Mouse (Mus musculus) G1E (cell line): ENCODE measurements around the gene Mrpl43. TPM values are rescaled to one million over a fixed set of nuclear protein-coding genes. Genes with fewer than 3 reads are reported as not detected.

Experiments
- ATAC-seq: 2 replicates; pipeline ENCODE4 v1.8.0; 2016; ENCODE audit warnings: mild to moderate bottlenecking; ENCODE audit not compliant: insufficient number of reproducible peaks, poor library complexity, low FRiP score, severe bottlenecking; ENCODE audit errors: extremely low read depth
- DNase-seq: peaks from one replicate; pipeline ENCODE4 v3.0.0; 2012; ENCODE audit warnings: low spot score
- H3K27me3 ChIP-seq: 2 replicates; pipeline ENCODE4 v1.6.1; 2012; ENCODE audit warnings: mild to moderate bottlenecking, low read length, inconsistent platforms; ENCODE audit not compliant: insufficient read depth
- H3K36me3 ChIP-seq: replicated peaks from 2 replicates; pipeline ENCODE3; 2012; ENCODE audit warnings: mild to moderate bottlenecking, inconsistent platforms
- H3K4me1 ChIP-seq: 2 replicates; pipeline ENCODE4 v1.6.1; 2012; ENCODE audit warnings: low read depth, low read length, inconsistent platforms, mixed read lengths; ENCODE audit not compliant: insufficient read depth
- H3K4me3 ChIP-seq: 2 replicates; pipeline ENCODE4 v1.5.1; 2012; ENCODE audit warnings: low read depth, mild to moderate bottlenecking, inconsistent platforms, low read length, moderate library complexity, mixed read lengths
- H3K9me3 ChIP-seq: replicated peaks from 2 replicates; pipeline ENCODE4 v1.6.1; 2012; ENCODE audit warnings: inconsistent platforms
- CTCF ChIP-seq: IDR thresholded peaks from 2 replicates; pipeline ENCODE4 v1.5.1; 2012; ENCODE audit warnings: low read depth, low read length, inconsistent platforms, mixed read lengths
- GATA1 ChIP-seq: IDR thresholded peaks from 2 replicates; pipeline ENCODE4 v1.6.1; 2012; ENCODE audit warnings: borderline replicate concordance, low read length, inconsistent platforms, mixed read lengths
- GATA2 ChIP-seq: IDR thresholded peaks from 2 replicates; pipeline ENCODE4 v1.6.1; 2012; ENCODE audit warnings: low read depth, low read length, inconsistent platforms, borderline replicate concordance
- POLR2AphosphoS5 ChIP-seq: IDR thresholded peaks from 2 replicates; pipeline ENCODE4 v1.6.1; 2012; ENCODE audit warnings: low read depth, low read length, inconsistent platforms; ENCODE audit not compliant: insufficient replicate concordance
- TAL1 ChIP-seq: conservative IDR thresholded peaks from 2 replicates; pipeline ENCODE4 v1.6.1; 2012; ENCODE audit warnings: low read depth, low read length, inconsistent platforms, mixed read lengths
- polyA plus RNA-seq: library from polyadenylated mRNA; stranded (reverse); fragments of >175 nt; gene quantifications from 2 replicates; pipeline ENCODE4 v1.2.3, GENCODE M21; 2012
- total RNA-seq, 2 experiments: library from RNA; stranded (forward) in 1 of 2; stranded (reverse) in 1 of 2; fragments of 200-1000 nt in 1 of 2; fragments of >200 nt in 1 of 2; fragmentation: Nextera tagmentation in 1 of 2; gene quantifications; 2 replicates each; pipeline ENCODE4 v1.2.3; 2014 to 2017

Gene Mrpl43
- total and polyA plus RNA-seq, 3 experiments: 39.7 to 94.7 (median 41.8) TPM

DNA sequence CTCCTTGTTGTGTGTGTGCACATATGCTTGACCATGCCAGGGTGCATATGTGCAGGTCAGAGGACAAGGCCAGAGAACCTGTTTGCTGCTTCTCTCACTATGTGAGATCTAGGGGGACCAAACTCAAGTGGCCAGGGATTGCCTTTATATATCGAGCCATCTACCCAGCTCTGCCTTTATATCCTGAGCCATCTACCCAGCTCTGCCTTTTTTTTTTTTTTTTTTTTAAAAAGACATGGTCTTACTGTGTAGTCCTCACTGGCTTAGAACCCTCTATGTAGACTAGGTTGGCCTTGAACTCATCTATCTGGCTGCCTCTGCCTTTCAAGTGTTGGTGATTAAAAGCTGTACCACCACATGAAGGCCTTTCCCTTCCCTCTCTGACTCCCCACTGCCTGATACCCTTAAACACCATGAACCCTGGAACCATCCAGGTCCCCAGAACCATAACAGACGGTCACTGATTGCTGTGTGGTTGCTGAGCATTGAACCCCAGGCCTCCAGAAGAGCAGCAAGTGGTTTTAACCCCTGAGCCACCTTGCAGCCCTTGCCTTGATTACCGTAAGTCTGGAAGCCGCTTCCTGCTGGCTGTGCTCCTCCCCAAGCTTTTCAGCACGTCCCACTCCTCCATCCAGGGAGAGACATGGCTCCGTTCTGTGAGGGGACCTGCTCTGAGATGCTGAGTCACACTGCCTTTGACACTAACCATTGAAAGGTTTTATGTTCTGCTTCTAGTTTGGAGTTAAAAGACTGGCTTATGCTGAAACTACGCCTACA, 2.3 kb downstream of the Mrpl43 start:
- ATAC-seq (no peak), DNase-seq (no peak)
- no peaks in the 10 kb centered on the region for H3K9me3 ChIP-seq
- no peaks in the 10 kb centered on the region; the same call in 1 of the 2 replicates for H3K27me3 ChIP-seq
- TF ChIP-seq POLR2AphosphoS5 (no peak), CTCF (no peak), TAL1 (no peak), GATA2 (no peak), GATA1 (no peak)
- H3K36me3 ChIP-seq: peaks cover 68% of the 10 kb centered on the region
- H3K4me3 ChIP-seq: no peak overlapping the region; the same call in 1 of the 2 replicates
- peaks cover 63% of the 10 kb centered on the region for H3K4me1 ChIP-seq

DNA sequence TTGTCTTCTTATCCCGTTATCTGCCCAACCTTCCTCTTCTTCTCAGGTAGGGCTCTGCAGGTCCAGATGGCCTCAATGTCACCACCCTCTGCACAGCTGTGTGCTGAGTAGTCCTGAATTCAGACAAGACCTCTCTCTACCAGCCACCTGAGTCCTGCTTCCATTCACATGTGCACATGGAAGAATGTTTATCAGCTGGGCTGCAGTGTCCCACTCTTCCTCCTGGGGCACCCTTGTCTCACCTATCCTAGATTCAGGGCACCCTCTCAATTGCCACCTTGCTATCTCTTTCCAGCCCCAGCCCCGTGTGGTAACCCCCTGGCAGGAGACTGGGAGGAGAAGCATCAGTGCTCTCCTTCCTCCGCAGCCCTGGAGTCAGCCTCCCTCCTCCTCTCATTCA, 3.9 kb downstream of the Mrpl43 start:
- H3K9me3 ChIP-seq: no peaks in the 10 kb centered on the region
- TF ChIP-seq GATA2: no peak
- TF ChIP-seq TAL1: no peak
- TF ChIP-seq GATA1: no peak
- no peak for TF ChIP-seq POLR2AphosphoS5
- TF ChIP-seq CTCF: 0 out of 2 replicates have a peak, but pooled peaks have one; percentile 4
- H3K4me1 ChIP-seq: peaks cover 63% of the 10 kb centered on the region
- H3K36me3 ChIP-seq: peaks cover 52% of the 10 kb centered on the region
- DNase-seq (no peak), ATAC-seq (no peak)
- no peak overlapping the region for H3K4me3 ChIP-seq
- H3K27me3 ChIP-seq: peaks cover 11% of the 10 kb centered on the region

DNA sequence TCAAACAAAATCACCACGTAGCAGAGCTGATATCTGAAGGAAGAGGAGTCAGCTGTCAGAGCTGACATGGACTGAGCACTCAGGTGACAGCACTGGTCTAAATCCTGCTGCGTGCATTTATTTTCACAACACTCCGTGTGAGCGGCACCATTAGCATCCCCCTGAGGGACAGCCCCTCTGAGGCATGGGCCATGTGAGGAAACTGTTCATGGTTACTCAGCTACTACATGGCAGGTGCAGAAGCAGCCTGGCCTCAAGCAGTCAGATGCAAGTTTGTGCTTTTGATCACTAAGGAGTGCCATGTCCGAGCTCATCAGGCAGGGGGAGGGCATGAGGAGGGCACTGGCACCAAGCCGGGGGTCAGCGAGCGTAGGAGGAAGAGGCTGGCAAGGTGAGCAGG, 6.6 kb downstream of the Mrpl43 start:
- no peak overlapping the region for H3K4me3 ChIP-seq
- peaks cover 31% of the 10 kb centered on the region for H3K27me3 ChIP-seq
- ATAC-seq: no peak
- no peak for TF ChIP-seq TAL1
- no peak for TF ChIP-seq GATA1
- TF ChIP-seq POLR2AphosphoS5: no peak
- no peak for TF ChIP-seq CTCF
- H3K4me1 ChIP-seq: peaks cover 58% of the 10 kb centered on the region
- DNase-seq: no peak
- no peaks in the 10 kb centered on the region for H3K9me3 ChIP-seq
- peaks cover 41% of the 10 kb centered on the region for H3K36me3 ChIP-seq

DNA sequence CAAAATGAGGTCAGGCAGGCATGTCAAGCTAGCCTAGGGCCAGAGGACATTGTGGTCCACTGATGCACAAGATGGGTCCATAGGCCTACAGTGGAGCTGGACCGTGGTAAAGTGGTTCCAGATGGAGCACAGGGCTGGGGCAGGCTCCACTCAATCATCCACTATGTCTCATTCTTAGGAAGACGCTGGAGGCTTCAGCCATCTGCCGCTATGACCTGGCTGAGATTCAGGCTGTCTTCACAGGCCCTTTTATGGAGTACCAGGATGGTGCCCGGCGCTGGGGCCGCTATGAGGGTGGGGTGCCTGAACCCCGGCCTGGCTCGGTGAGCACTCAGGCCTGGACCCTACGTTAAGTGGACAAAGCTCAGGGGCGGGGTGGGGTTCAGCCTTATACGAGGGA, 8.5 kb downstream of the Mrpl43 start:
- H3K27me3 ChIP-seq: peaks cover 40% of the 10 kb centered on the region
- peaks cover 22% of the 10 kb centered on the region for H3K36me3 ChIP-seq
- no peak for TF ChIP-seq GATA1
- TF ChIP-seq TAL1: no peak
- no peak for TF ChIP-seq GATA2
- no peak for TF ChIP-seq CTCF
- TF ChIP-seq POLR2AphosphoS5: no peak
- H3K4me3 ChIP-seq: no peak overlapping the region
- peaks cover 41% of the 10 kb centered on the region for H3K4me1 ChIP-seq
- no peaks in the 10 kb centered on the region for H3K9me3 ChIP-seq
- DNase-seq (no peak), ATAC-seq (no peak)

DNA sequence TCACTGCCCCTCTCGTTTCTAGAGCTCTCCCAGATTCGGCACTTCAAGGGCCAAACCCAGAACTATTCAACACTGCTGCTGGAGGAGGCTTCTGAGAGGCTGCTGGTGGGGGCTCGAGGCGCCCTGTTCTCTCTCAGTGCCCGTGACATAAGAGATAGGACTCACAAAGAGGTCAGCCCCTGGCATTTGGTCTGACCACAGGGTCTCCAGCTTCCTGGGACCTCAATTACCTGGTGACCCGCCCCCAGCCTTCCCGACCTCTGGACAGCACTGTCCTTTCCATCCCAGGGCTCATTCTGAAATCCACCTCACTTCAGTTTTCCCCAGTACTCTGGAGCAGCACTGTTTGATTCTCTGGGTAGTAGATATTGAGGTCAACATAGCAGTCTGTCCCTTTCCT, 13.5 kb downstream of the Mrpl43 start:
- H3K27me3 ChIP-seq: peaks cover 75% of the 10 kb centered on the region

DNA sequence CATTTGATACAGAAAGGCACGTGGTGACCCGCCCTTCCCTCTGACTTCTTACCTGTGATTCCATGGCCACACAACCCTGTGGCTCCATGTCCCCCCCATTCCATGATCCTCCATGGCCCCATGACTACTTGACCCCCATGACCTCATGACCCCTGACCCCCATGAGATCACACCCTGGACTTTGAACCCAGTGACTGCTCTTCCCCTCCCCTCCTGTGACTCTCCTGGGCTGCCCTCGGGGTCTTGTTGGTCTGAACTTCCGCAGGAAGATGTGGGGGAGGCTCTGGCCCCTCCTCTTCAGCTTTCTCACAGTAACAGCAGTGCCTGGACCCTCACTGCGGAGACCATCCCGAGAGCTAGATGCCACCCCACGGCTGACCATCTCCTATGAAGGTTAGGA, 14.0 kb downstream of the Mrpl43 start:
- Histone ChIP-seq H3K9me3 (no peaks in the 10 kb centered on the region), H3K36me3 (no peaks in the 10 kb centered on the region), H3K4me1 (peaks cover 31% of the 10 kb centered on the region), H3K4me3 (no peak overlapping the region), H3K27me3 (peaks cover 71% of the 10 kb centered on the region)
- ATAC-seq (no peak), DNase-seq (no peak)
- no peak for TF ChIP-seq GATA1
- TF ChIP-seq GATA2: no peak
- no peak for TF ChIP-seq CTCF
- TF ChIP-seq POLR2AphosphoS5: no peak
- no peak for TF ChIP-seq TAL1

More for the DNA sequence above, 13.5 kb downstream of the Mrpl43 start:
- Histone ChIP-seq H3K36me3 (no peaks in the 10 kb centered on the region), H3K4me1 (peaks cover 36% of the 10 kb centered on the region), H3K4me3 (no peak overlapping the region), H3K9me3 (no peaks in the 10 kb centered on the region)
- TF ChIP-seq POLR2AphosphoS5: no peak
- no peak for TF ChIP-seq GATA2
- no peak for TF ChIP-seq CTCF
- TF ChIP-seq GATA1: no peak
- TF ChIP-seq TAL1: no peak
- no peak for ATAC-seq
- no peak for DNase-seq
